Mouse (Mus musculus) small intestine, adult 2 months (tissue): ENCODE results near the gene Eef1akmt1.

Experiments used
- CTCF ChIP-seq: fragments of 200-500 bp; IDR thresholded peaks from 2 replicates; pipeline ENCODE4 v1.5.1; 2012; ENCODE audit warnings: low read depth, mild to moderate bottlenecking, control low read depth, inconsistent platforms, low read length, moderate library complexity, mixed read lengths; ENCODE audit not compliant: insufficient replicate concordance, insufficient read length; ENCODE audit errors: extremely low read depth
- POLR2A ChIP-seq: fragments of 200-500 bp; IDR thresholded peaks from 2 replicates; pipeline ENCODE4 v1.6.1; 2012; ENCODE audit warnings: low read depth, mild to moderate bottlenecking, control low read depth, inconsistent platforms, low read length, moderate library complexity

GRCm38 (mm10) chr14:57617675-57618074 lies 46.3 kb upstream of the Eef1akmt1 start:
- no peak for TF ChIP-seq POLR2A
- TF ChIP-seq CTCF = no peak
